Mouse (Mus musculus): ENCODE data around the gene Wdr26.

The Wdr26 gene

DNA sequence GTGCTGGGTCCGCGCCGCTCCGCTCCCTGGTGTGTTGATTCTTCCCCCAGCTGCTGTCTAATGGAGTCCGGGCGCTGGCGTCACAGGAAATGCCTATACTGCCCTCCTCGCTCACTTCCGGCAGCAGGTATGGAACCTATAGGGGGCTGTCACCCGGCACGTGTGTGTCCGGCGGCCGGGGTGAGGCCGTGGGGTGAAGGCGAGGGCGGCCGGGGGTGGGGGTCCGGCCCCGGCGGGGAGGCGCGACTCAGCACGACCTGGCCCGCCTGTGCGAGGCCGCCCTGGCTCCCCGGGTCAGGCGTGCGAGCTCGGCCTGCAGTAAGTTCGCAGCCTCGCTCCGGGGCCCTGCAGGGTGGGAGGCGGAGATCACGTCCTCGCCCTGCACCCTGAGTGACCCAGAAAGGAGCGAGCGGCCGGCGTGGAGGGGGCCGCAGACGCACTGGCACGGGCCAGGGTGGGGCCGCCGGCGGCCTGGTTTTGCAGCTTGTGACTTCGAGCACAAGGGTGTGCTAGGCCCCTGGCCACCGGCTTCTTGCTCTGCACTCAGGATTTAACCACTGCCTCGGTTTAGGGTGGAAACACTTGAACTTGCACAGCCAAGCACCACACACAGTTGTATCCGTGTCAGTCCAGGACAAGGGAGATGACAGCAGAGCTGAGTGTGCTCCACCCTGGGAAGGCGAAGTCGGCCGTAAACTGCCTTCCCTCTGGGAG lies at the start of gene Wdr26:
Wdr26 (minus strand) TSS at position 82 of the 714 bp plus-strand sequence.
- in situ Hi-C loops (cut with MseI, MboI): no loop called here

DNA sequence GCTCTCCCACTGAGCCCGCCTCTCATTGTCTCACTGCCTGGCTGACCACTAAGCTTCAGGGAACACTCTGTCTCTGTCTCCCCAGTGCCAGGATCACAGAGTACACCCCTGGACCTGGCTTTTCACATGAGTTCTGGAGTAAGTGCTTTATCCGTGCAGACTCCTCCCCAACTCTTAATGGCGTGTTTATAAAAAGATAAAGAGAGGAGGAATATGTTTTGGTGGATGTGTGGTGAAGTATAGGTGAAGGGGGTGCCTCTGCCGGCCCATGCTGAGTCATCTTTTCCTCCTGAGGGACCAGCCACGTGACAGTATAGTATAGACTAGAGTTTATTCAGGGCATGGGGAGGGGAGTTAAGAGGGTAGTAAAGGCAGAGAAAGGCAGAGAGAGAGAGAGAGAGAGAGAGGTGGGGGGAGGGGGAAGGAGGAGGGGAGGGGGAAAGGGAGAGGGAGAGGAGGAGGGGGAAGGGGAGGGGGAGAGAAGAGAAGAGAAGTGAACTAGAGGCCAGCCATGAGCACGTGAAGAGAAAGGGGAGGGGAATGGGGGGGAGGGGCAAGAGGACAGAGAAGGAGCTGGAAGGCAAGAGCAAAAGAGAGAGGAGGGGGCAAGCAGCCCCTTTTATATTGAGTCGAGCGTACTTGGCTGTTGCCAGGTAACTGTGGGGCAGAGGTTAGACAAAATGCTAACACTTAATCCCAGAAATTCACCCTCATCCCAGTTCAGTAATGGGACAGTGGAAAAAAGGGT lies 49.3 kb upstream of the Wdr26 start:
- in situ Hi-C loops (cut with MseI, MboI): no loop called here

DNA sequence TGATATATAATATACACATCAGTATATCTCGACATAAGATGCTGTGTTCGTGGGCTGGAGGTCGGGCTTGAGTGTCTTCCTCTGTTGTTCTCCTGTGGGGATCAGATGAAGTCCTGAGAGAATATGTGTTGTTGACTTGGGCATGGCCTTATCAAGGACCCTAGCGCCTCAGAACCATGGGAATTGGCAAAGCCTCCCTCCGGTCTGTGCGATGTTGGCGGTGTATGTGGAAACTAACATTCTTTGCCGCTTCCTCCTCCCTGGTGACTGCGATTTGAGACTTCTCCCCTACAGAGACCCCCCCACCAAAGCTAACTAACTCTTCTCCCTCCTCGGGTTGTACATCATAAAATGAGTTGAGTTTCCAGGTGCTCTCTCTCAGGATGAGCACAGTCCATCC lies 48.6 kb upstream of the Wdr26 start:
- in situ Hi-C loops (cut with MseI, MboI): no loop called here

DNA sequence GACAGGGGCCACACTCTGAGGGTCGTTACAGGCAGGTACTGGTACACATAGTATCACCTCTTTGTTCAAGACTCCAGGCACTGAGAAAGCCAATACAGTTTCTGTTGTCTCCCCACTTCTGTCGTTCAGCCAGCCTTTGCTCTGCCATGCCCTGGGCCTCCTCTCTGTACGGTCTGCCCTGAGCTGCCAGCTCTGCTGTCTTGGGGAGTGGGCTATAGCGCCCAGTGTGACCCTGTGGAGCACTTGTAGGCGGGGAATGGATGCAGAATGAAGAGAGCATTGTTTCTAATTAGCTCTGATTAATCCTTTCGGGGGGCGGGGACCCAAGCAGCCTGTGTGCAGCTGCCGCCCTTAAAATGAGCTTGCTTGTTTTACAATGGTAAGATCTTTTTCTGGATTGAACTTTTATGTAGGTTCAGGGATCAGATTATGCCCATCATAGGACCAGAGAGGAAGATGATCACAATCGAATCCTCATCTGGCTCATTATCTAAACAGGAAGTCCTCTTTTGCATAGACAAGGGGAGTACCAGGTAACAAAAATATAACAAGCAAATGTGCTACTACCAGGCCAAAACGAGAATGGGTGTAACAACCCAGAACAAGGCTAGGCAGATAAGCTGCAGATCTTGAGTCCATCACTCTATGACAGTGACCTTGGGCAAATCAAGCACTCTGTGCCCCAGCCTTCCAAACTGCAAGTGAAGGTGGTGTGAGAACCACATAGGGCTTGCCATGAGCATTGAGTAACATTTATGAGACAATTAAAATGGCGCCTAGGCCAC lies 48.0 kb upstream of the Wdr26 start:
- in situ Hi-C loops (cut with MseI, MboI): no loop called here

DNA sequence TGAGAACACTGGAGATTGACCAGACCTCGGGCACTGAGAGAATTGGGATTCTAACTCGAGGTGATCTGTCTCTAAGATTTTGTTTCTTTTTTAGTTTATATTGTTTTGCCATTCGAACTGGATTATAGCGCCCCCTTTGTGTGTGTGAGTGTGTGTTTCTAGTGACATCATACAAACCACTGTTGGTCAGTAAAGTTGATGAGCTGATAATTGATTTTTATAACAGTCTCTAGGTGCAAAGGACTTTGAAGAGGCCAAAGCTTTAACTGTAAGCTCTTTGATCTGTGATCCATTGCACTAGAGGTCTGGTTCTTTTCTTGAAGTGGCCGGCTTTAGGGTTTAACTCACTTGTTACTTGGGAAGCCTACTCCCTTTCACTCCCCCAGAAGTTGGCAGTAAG lies 47.3 kb upstream of the Wdr26 start:
- in situ Hi-C loops (cut with MseI, MboI): no loop called here

DNA sequence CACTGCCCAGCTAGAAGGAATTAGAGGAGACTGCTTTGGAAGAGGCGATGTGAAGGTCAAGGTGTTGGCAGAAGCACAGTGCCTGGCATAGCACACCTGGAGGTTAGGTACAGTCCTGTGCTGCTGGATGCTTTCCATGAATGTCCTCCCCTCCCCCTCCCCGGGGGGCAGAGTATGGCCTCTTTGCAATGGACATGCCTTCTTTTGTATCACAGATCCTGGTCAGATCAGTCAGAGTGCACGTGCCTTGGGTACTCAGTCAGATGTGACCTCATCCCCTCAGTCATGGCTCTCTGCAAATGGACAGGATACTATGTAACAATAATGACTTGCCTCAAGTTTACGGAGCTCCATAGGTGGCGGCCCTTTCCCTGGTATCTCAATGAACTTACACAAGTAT lies 46.8 kb upstream of the Wdr26 start:
- in situ Hi-C loops (cut with MseI, MboI): no loop called here

DNA sequence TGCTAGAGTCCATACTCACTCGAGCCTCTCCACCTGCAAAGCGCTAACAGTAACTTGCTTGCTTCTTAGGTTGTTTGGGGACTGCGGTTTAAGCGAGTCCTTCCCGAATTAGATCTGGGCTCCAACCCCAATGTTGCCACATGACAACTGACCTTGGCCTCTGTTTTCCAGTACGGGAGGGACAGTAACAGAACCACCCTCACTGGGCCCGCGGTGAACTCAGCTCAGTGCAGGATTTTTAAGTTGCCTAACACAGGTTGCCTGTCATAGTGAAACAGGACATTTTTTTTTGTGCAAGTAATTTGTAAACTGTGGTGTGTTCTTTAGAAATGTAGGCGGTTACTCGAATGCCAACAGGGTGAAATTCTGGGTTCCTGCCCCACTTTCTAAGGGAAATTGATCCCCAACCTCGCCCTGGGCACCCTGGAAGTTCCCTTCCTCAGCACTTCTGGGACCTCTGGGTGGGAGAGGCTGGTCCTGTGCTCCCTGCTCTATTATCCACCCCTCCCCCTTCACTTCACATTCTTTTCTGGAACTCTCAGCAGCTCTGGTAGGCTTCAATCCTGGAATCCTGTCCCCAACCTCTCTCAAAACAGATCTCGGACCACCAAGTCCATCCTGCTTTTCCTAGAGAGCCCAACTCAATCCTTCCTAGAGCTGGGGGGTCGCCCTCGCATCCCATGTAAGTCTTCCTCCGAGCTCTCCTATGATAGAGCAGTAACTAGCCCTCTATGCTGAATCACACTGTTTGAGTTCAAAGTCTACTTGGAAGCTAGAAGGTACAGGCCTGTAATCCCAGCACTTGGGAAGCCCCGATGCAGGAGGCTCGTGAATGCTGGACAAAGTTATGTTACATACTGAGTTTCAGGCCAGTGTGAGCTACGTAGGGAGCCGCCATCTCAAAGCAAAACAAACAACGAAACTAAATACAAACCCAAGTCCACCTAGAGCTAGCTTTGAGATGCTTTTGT lies 46.1 kb upstream of the Wdr26 start:
- in situ Hi-C loops (cut with MseI, MboI): no loop called here

DNA sequence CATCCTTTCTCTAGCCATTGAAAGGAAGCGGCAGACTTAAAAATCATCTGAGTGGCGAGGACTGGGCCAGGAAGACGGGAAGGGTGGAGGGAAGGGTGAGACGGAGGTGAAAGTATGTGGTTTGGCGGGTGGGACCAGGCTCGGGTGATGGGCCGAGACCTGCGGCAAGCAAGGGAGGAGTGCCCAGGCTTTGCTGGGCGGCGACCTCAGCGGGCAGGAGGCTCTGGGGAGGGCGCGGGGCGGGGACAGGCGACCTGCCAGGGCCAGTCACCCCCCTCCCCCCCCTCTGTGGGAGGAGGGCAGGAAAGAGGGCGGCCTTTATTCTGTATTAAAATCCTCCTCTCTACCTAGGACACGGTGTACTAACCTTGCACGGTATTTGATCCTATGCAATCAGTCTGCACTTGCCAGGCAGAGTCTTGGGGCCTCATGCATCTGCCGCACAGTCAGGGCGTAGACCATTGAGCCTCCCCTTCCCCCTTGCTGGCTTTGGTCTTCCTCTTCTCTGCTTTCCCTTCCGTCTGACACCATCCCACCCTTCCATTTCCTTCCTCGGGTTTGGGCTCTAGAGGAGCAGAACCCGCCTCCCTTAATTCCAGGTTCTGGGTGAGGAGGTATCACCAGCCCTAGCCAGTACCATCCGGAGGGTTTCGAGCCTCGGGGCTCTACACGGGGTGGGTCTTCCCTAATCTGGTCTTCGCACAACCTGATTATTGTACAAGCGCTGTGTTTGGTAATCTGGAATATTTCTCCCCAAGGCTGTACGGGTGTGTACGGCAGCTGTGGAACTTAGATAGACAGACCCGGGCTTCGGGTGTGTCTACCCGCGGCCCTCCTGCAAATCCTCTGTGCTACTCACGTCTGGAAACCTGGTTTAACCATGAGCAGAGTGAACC lies 45.1 kb upstream of the Wdr26 start:
- in situ Hi-C loops (cut with MseI, MboI): no loop called here

DNA sequence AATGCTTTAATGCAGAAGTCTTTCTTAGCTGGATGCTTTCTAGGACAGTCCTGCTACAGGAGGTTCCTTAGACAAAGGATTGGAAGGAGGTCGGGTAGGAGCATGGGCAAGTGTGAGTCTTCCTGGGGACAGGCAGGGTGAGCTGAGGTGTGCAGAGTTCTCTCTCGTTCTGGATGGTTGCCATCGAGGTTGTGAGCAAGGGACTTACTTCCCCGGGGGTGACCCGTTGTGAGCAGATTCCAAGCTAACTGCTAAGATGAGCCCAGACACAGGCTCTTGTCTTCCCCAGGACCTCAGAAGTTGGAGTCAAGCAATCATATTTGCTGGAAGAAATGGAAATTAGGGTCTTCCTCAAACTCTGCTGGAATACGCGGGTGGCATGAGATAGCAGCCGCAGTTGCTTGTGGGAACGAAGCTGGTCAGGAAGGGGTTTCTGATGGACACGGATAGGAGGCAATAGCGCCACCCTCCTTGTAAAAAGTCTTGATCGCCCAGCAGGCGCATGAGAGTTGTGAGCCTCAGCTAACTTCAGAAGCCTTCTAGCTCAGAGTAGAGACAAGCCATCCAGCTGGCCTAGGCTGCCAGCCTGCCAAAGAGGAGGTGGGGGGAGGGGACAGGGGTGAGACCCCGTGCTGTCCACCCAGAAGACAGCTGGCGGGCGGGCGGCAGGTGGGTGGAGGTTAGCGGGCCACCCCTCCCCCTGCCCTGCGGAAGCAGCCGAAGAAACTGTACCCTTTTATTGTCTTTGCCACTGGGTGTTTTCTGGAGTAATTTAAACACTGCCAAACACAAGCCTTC lies 44.3 kb upstream of the Wdr26 start:
- in situ Hi-C loops (cut with MseI, MboI): no loop called here

DNA sequence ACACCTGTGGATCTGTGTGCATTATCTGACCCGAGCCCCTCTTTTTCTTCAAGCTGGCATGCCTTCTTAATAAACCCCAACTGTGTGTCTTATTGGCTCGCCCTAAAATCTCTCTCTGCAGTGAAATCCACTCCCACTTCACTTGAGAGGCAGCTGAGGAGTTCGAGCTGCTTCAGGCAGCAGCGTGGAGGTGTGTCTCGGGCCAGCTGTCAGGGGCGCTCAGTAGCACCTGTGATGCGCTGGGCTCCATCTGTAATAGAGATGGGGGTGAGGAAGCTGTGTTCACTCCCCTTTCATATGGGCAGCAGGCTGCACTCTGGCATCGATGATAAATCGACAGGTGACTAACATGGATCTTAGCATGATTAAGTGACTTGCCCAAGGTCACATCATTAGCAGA lies 43.6 kb upstream of the Wdr26 start:
- in situ Hi-C loops (cut with MseI, MboI): no loop called here

DNA sequence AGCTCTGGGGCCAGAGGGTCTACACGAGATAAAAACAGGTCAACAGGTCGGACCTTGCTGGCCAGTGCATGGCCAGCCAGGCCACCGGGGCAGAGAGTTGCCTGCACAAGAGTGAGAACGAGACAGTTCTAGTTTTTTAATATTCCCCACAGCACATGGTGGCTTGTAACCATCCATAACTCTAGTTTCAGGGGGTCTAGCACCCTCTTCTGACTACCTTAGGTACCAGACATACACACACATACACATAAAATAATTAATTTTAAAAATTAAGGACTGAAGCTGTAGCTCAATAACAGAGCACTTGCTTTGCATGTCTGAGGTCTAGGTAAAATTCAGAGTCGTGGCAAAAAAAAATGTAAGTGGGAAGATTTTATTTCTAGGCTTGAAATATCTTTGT lies 39.8 kb upstream of the Wdr26 start:
- in situ Hi-C loops (cut with MseI, MboI): no loop called here

DNA sequence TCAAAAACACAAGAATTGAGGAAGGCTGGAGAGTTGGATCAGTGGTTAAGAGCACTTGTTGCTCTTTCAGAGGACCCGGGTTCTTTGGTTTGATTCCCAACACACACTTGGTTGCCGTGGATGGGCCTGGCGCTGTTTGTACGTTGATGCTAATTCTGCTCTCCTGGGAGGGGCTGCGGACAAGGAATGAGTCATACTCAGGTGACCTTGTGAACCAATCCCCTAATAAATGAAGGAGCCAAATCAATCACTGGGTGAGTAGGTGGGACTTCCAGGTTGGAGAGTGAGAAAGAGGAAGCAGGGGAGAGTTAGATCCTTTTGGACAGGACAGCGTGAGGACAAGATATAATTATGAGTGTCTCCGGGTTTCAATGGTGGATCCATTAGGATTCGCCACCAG lies 39.2 kb upstream of the Wdr26 start:
- in situ Hi-C loops (cut with MseI, MboI): no loop called here

DNA sequence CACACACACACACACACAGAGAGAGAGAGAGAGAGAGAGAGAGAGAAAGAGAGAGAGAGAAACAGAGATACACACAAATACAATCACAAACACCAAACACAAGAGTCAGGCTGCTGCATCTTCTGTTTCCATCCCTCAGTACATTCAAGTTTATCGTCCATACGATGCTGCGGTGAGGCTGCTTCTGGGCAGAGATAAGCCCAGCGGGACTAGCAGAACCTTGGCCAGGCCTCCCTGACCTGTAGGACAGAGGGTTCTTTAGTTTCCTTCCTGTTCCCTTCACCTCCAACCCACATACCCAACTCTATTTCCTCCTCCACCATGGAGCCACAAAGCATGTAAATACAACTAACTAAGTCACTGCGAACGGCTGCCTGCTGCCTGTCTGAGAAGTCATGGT lies 37.7 kb upstream of the Wdr26 start:
- in situ Hi-C loops (cut with MseI, MboI): no loop called here

DNA sequence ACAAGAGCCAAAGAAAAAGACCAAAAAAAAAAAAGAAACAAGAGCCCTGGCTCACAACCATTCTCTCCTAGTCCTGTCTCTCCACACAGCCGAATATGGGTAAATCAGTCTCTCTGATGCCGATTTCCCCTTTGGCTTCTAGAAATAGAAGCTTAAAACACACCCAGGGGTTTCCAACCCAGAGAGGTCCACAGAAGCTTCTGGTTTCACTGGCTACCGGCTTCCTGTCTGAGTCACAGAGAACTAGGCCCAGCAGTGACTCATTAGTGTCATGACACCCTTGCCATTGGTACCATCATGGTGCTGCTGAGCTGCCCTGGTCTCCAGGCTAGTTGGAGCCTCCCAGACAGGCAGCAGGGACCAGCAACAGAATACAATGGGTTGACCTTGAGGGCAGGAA lies 35.4 kb upstream of the Wdr26 start:
- in situ Hi-C loops (cut with MseI, MboI): no loop called here

DNA sequence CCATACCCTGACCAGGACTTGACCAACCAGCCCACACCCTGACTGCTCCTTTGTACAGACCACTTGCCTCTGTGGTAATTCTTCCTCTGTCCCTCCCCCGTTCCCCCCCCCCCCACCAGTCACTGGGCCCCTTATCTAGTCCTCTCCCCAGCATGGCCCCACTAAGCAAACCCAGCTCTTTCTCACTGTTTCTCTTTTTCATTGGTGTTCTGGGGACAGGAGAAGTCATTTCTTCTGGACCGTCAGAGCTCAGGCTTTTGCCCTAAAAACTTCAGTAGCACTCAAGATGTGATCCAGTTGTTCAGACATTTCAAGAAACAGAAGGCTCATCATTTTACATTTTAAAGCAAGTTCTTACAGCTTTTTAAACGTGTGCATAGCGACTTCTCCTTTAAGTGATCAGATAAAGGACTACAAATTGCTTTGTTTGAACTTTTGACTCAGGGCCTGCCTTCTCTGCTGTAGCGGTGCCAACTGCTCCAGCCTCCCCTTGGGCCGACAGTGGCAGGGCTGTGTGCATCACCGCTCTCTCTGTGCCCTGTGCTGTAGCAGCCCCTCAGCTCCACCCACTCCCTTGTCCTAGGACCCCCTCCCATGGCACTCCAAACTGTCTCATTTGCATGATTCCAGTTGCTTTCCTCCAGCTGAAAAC lies 34.8 kb upstream of the Wdr26 start:
- in situ Hi-C loops (cut with MseI, MboI): no loop called here

DNA sequence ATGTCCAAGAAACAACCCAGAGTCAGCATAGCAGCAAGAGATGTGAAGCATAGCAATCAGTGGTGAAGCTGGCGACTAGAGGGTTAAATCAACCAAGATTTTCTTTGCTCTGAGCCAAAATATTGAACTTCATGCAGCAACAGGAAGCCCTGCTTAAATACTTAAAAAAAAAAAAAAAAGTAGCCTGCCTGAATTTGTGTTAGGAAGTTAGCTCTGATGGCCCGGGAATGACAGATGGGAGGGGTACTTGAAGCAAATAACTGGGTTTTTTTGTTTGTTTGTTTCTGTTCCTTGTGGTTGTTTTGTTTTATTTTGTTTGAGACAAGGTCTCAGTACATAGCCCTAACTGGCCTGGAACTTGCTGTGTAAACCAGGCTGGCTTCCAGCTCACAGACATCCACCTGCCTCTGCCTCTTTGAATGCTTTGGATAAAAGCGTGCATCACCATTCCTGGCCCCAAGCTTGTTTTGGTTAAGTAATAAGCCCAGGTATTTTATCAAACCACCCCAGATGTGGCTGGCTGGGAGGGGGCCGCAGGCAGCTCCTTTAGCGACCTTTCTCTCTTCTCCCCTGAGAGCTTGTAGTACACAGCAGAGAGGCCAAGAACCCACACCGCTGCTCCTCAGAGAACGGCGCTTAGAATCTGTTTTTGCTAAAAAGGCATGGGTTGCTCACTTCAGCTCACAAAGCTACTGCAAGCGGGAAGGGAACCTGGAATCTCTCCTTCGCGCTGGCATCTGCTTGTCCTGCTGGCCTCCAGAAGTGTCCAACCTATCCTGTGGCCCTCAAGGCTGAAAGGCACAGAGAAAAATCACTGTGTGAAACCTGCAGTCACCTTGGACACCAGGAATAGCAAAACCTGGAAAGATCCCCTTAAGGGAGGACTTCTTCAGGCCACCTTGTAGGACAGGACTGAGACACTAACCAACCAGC lies 34.0 kb upstream of the Wdr26 start:
- in situ Hi-C loops (cut with MseI, MboI): no loop called here

DNA sequence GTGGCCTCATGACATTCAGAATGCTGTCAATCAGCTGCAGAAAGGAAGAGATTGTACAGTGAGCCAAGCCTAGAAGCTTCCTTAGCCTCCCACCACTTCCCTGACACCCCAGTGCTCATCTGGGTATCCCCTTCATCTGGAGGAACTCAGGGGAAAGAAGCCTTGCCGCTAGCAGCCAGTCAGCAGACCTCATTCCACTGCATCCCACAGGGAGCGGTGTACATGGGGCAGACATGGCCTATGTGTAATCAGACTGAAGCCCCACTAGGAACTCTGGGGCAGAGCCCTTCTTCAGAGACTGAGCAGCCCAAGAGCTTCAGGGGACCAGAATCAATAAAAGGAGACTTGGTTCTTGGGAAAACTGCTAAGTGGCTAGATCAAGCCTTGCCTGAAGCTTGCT lies 33.3 kb upstream of the Wdr26 start:
- in situ Hi-C loops (cut with MseI, MboI): no loop called here

DNA sequence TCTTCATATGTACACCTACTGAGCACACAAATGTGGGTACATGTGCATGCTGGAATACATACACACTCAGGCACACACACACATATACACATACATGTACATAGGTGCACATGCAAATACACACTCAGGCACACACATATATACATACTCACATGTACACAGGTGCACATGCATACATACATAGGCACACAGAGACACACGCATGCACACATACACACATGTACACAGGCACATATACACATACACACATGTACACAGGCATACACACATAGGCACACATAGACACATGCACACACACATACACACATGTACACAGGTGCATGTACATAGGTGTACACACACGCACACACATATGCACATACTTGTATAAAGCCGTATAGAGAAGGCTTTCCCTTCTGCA lies 29.4 kb upstream of the Wdr26 start:
- in situ Hi-C loops (cut with MseI, MboI): no loop called here

Measured in mouse trophoblast stem cell (cell line).